Mouse (Mus musculus) heart, adult 18-20 months (tissue): ENCODE data around the gene Pex7. TPM values are rescaled to one million over a fixed set of nuclear protein-coding genes. Genes with fewer than 3 reads are reported as not detected.

Experiments
- DNase-seq, 2 experiments: peaks; one replicate each; pipeline ENCODE4 v3.0.0; 2021 to 2022; ENCODE audit warnings: mixed read lengths in 1 of 2
- total RNA-seq, 2 experiments: library from RNA; stranded (reverse); gene quantifications; 2 replicates each; pipeline ENCODE4 v1.2.3; 2021

Gene Pex7
- total RNA-seq, 2 experiments from 2014 or later, result 35.9 to 38.7 TPM

DNA sequence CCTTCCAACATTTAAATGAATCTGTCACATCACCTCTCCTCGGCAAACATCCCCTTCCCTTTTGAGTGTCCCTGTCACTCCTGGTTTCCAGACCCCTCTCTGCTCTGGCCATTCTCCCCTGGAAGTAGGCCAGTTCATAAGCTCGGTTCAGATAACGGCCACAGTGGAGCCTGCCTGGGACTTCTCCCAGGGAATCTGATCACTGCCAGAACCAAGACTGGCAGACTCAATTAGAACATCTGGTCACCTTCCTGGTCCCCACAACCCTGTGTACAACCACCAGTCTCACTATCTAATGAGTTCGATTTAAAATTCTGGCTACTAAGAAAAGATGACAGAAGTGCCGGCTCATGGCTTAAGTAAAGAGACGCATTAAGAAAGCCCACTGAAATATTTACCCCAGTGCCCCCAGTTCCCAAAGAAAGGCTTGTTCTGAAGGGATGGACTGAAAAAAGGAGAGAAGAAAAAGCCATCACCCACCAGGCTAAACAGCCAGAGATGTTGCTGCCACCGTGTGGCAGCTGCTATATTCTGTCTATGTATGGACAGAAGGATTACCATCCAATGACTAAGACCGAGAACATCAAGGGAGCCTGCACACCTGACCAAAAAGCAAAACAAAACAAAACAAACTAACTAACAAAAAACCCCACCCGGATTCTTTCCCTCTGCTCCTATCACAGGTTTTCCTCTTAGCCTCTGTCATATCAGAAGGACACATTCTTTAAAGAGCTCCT, 95.9 kb downstream of the Pex7 start:
- peak in 1 of 2 experiments; percentile 7 for DNase-seq

DNA sequence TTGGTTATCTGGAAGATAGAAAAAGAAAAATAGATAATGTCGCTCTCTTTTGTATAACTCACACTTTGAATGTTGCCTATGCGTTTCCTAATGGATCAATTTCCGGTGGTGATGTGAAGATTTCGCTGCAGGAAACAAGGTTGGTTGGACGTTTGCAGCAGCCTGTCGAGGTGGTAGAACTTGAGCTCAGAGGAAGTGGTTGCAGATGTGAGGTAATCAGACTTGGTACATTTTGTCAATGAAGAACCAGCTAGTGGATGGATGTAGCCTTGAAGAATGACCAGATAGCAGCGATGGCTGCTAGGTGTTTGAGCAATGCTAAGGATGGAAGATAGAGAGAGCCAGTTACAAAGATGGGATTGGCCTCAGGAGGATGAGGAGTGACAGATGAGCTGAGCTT, 102.7 kb downstream of the Pex7 start:
- no peak for DNase-seq

Other genes with a start within 250 kb of the Pex7 start
- gene Il20ra, start 195.1 kb downstream of the Pex7 start, total RNA-seq, result under 1 TPM in 1 of 2 experiments, not detected in 1; 0.12 TPM
- gene Slc35d3, start 56.2 kb downstream of the Pex7 start, total RNA-seq, result not detected
- 10 to 100 TPM; 34.1 to 40.7 TPM for gene Map3k5, start 26.8 kb upstream of the Pex7 start, total RNA-seq
- gene Map7, start 240.8 kb upstream of the Pex7 start, total RNA-seq, result 10 to 100 TPM; 11.2 to 20.6 TPM